Mouse (Mus musculus): Measurements from ENCODE around the gene Dtd1. TPM values are rescaled to one million over a fixed set of nuclear protein-coding genes. Genes with fewer than 3 reads are reported as not detected.
A peak's percentile ranks its signal among the peaks of the same experiment; 100 is the strongest.

Dtd1 gene
- polyA plus RNA-seq, 1 experiment = 49.0 TPM

- TF ChIP-seq CTCF (IDR thresholded peaks at IDR 0.05; ENCODE audit: borderline replicate concordance, extremely low read depth, insufficient read depth, insufficient read length) (no peak), POLR2A (IDR thresholded peaks at IDR 0.05; ENCODE audit: borderline replicate concordance, extremely low read depth, insufficient read depth, insufficient read length, poor library complexity, severe bottlenecking) (no peak)
- no peak for DNase-seq (ENCODE audit: low read depth)
Measured at GRCm38 (mm10) chr2:144613956-144614355, 14.3 kb downstream of the Dtd1 start.

- no peak for TF ChIP-seq POLR2A (IDR thresholded peaks at IDR 0.05; ENCODE audit: borderline replicate concordance, extremely low read depth, insufficient read depth, insufficient read length, poor library complexity, severe bottlenecking)
- TF ChIP-seq CTCF (IDR thresholded peaks at IDR 0.05; ENCODE audit: borderline replicate concordance, extremely low read depth, insufficient read depth, insufficient read length) = no peak
Measured at GRCm38 (mm10) chr2:144617074-144617874, 17.6 kb downstream of the Dtd1 start.

DNA sequence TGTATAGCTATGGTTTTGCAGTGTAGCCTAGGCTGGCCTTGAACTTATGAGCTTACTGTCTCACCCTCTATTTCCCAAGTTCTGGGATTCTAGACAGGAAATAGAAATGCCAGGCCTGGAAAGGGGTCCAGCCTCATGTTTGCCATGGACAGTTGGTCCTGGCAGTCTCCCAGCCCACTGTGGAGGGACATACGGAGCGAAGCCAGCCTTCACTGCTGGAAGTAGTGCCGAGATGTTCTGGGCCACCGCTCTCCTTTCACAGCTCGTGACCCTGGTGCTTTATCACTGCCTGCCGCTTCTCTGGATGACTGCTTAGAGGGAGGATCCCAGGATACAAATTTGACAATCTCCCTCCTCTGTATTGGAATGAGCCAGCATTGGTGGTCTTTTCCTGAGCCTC, 21.8 kb downstream of the Dtd1 start:
- DNase-seq (ENCODE audit: low read depth) = no peak
- TF ChIP-seq POLR2A (IDR thresholded peaks at IDR 0.05; ENCODE audit: borderline replicate concordance, extremely low read depth, insufficient read depth, insufficient read length, poor library complexity, severe bottlenecking) (no peak), CTCF (IDR thresholded peaks at IDR 0.05; ENCODE audit: borderline replicate concordance, extremely low read depth, insufficient read depth, insufficient read length) (no peak)

More at GRCm38 (mm10) chr2:144617074-144617874, 17.6 kb downstream of the Dtd1 start:
- DNase-seq (ENCODE audit: low read depth) = no peak

DNA sequence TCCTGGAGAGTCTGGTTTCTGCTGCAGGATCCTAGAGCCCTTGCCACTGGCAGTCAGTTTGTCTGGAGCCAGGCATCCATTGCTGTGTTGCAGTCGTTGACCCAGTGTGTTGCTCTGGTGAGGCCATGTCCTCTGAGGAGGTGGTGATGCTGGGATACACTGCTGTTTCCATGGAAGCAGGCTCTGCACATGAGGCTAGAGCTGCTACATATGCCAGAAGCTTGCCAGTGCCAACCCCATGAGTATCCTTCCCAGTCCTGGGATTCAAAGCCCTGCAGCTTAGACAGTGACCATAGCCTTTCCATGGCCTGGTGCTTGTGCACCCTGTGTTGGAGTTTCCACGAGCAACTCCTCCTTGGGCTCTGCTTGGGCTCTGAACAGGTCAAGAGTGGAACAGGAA, 33.9 kb downstream of the Dtd1 start:
- TF ChIP-seq POLR2A (IDR thresholded peaks at IDR 0.05; ENCODE audit: borderline replicate concordance, extremely low read depth, insufficient read depth, insufficient read length, poor library complexity, severe bottlenecking) (no peak), CTCF (IDR thresholded peaks at IDR 0.05; ENCODE audit: borderline replicate concordance, extremely low read depth, insufficient read depth, insufficient read length) (no peak)
- no peak for DNase-seq (ENCODE audit: low read depth)

DNA sequence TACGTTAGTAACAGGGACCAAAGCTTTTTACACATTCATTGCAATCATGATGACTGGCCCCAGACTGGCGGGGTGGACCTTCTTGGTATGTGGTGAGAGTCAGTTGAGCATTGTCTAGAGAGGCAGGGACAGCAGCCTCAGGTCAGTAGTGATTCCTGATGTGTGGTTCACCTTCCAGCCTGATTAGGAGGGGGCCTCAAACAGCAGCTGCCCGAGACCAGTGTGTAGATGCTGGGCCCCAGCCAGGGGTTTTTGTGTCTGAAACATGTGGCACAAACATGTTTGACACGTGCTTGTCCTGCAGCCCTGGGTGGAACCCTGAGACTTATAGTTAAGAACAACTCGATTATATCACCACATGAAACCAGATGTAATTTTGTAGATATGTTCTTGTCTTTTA, 34.5 kb downstream of the Dtd1 start:
- no peak for DNase-seq (ENCODE audit: low read depth)
- TF ChIP-seq CTCF (IDR thresholded peaks at IDR 0.05; ENCODE audit: borderline replicate concordance, extremely low read depth, insufficient read depth, insufficient read length) (no peak), POLR2A (IDR thresholded peaks at IDR 0.05; ENCODE audit: borderline replicate concordance, extremely low read depth, insufficient read depth, insufficient read length, poor library complexity, severe bottlenecking) (no peak)

GRCm38 (mm10) chr2:144634729-144635128, 35.0 kb downstream of the Dtd1 start:
- no peak for TF ChIP-seq CTCF (IDR thresholded peaks at IDR 0.05; ENCODE audit: borderline replicate concordance, extremely low read depth, insufficient read depth, insufficient read length)
- TF ChIP-seq POLR2A (IDR thresholded peaks at IDR 0.05; ENCODE audit: borderline replicate concordance, extremely low read depth, insufficient read depth, insufficient read length, poor library complexity, severe bottlenecking) = no peak
- peak; percentile 49 for DNase-seq (ENCODE audit: low read depth)

DNA sequence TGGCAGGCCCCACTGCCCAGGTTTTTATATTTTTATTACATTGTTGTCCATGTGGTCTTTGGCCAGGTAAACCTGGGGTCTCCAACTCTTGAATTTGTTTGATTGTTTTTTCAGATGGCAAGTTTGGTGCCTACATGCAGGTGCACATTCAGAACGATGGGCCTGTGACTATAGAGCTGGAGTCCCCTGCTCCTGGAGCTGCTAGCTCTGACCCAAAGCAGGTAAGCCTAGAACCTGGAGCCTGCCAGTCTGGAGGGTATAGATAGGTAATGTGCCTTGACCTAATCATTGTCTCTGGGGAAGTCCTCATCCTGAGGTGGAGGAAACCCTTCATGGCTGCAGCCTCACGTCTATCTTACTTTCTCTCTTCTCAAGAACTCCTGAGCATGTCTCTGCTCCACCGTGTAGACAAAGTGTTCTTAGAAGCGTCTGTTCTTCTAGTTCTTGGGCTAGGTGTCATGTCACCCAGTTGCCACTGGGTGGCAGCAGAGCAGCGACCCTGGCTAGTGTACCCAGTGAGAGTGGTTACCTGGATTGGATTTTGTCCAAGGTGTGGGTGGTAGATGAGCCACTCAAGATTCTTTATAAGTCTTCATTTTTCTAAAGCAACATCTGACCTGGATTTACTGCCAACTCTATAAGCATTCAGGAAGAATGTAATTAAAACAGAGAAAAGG, 36.1 kb downstream of the Dtd1 start:
- peak; percentile 78 for DNase-seq (ENCODE audit: low read depth)
- TF ChIP-seq POLR2A (IDR thresholded peaks at IDR 0.05; ENCODE audit: borderline replicate concordance, extremely low read depth, insufficient read depth, insufficient read length, poor library complexity, severe bottlenecking) (no peak), CTCF (IDR thresholded peaks at IDR 0.05; ENCODE audit: borderline replicate concordance, extremely low read depth, insufficient read depth, insufficient read length) (peak; percentile 93)

DNA sequence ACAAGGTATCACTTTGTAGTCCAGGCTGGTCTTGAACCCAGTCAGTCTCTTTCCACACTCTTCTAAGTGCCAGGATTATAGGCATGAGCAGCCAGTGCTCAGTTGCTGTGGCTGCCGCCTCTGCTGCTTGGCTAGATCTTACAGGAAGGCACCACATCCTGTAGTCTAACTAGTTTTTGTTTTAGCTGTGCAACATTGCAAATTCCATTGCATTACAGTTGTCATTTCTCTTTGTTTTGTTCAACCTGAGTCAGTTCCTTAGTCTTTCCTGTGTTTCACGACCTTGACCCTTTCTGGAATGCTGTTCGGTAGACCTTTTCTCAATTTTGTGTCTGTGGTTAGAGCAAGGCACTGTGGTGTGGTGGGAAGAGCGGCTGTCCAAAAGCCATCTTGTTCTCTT, 37.5 kb downstream of the Dtd1 start:
- DNase-seq (ENCODE audit: low read depth) = no peak
- TF ChIP-seq POLR2A (IDR thresholded peaks at IDR 0.05; ENCODE audit: borderline replicate concordance, extremely low read depth, insufficient read depth, insufficient read length, poor library complexity, severe bottlenecking) (no peak), CTCF (IDR thresholded peaks at IDR 0.05; ENCODE audit: borderline replicate concordance, extremely low read depth, insufficient read depth, insufficient read length) (no peak)

DNA sequence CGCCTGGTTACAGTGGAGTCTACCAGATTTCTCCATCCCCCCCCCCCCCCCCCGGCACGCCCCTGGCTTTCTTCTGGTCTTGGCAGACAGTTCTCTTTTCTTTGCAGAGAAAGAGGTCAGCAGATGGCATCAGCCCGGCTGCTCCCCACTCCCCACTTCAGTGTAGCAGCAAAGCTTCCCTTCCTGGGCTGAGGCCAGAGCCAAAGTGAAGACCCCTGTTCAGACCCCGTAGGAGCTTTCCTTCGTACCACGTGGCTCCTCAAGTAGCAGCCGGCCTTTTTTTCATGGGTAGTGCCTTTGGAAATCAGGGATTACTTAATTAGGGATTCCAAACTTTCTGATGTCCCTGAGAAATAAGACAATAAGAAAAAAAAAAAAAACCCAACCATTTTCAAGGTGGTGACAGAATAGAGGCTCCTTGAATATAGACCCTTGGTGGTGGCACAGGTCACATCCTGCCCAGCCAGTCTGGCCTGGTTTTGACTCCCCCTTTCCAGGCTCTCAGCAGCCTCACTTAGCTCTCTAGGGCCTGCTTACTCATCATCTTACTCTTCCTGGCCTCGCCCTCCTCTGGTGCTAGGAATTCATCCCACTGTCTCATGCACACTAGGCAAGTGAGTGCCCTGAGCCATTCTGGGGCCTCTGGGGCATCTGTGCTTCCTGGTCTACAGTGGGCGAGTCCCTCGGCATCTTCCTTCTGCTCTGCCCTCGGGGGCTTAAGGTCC, 38.1 kb downstream of the Dtd1 start:
- TF ChIP-seq CTCF (IDR thresholded peaks at IDR 0.05; ENCODE audit: borderline replicate concordance, extremely low read depth, insufficient read depth, insufficient read length) (no peak), POLR2A (IDR thresholded peaks at IDR 0.05; ENCODE audit: borderline replicate concordance, extremely low read depth, insufficient read depth, insufficient read length, poor library complexity, severe bottlenecking) (no peak)
- DNase-seq (ENCODE audit: low read depth) = no peak

DNA sequence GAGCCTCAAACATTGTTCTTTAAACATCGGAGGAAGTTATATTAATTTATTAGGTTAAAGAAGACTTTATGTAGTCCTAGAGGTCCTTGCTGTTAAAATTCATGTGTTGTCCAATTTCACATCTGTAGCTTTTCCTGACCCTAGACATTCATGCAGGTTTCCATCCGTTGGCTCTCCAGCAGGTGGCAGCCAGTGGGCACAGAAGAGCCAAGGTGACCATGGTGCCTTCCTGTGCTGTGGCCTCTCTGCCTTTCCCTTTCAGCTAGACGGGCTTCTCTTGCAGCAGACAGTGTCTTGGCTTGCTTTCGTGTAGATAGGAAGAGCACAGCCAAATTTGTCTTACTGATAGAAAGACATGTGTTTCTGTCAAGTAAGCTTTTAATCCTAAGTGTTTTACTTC, 39.0 kb downstream of the Dtd1 start:
- TF ChIP-seq POLR2A (IDR thresholded peaks at IDR 0.05; ENCODE audit: borderline replicate concordance, extremely low read depth, insufficient read depth, insufficient read length, poor library complexity, severe bottlenecking) (no peak), CTCF (IDR thresholded peaks at IDR 0.05; ENCODE audit: borderline replicate concordance, extremely low read depth, insufficient read depth, insufficient read length) (peak; percentile 62; the same call in 1 of the 2 replicates)
- peak; percentile 65 for DNase-seq (ENCODE audit: low read depth)

DNA sequence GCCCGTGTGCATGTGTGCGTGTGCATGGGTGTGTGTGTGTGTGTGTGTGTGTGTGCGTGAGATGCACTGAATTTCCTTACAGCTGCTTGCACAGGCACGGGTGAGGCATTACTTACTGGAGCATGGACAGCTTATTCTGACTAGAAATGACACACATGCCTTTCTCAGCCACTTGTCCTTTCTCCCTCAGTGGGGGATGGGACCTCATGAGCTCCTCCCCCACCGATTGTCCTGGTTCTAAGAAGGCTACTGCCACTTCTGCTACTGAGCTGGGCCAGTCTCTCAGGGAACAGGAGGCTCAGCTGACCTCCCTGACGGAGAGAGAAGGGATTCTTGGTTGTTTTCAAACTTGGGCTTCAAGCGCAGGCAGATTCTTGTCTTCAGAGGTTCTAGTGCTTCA, 40.4 kb downstream of the Dtd1 start:
- DNase-seq (ENCODE audit: low read depth) = no peak
- TF ChIP-seq CTCF (IDR thresholded peaks at IDR 0.05; ENCODE audit: borderline replicate concordance, extremely low read depth, insufficient read depth, insufficient read length) = no peak
- TF ChIP-seq POLR2A (IDR thresholded peaks at IDR 0.05; ENCODE audit: borderline replicate concordance, extremely low read depth, insufficient read depth, insufficient read length, poor library complexity, severe bottlenecking) = no peak
